Mouse (Mus musculus) left cerebral cortex, postnatal 25 days (tissue): ENCODE measurements at regions not wholly inside any gene's neighbourhood (a gene's known extent, or its start where the extent isn't known, plus 50 kb on each side); places are given as distances from the start of the nearest gene placed in this dataset.
"Not testable (repeated sequence)": the region's sequence is repeated elsewhere in the genome, so short reads cannot be mapped to it uniquely, and the experiment has no call there.

Experiments used
- DNase-seq, 2 experiments: peaks; one replicate each; pipeline ENCODE4 v3.0.0; 2022; ENCODE audit warnings: low spot score in 2 of 2, mixed read lengths in 1 of 2
- intact Hi-C: fragments of 180-260 bp; cut with DNase I; formaldehyde crosslinking; loops from one replicate; pipeline ENCODE4 v1.15.1; 2025

DNA sequence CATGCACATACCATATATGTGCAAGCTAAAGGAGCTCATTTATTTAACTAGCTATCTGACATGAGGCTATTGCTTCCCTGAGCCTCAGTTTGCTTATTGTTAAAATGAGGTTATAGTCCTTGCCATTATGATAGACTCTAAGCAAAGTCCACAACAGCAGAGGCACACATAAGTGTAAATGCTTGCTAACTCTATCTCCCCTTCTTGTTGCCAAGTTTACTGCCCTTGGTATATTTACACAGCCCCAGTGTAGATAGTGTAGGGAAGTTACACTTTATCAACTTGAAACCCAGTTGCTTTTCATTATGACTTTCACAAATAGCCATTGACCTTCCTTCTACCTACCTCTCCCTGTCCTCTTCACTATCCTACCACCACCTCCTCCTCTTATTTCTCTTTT, 782.6 kb upstream of the Agtr1b start:
- intact Hi-C loops: no loop called here
- no peak for DNase-seq

DNA sequence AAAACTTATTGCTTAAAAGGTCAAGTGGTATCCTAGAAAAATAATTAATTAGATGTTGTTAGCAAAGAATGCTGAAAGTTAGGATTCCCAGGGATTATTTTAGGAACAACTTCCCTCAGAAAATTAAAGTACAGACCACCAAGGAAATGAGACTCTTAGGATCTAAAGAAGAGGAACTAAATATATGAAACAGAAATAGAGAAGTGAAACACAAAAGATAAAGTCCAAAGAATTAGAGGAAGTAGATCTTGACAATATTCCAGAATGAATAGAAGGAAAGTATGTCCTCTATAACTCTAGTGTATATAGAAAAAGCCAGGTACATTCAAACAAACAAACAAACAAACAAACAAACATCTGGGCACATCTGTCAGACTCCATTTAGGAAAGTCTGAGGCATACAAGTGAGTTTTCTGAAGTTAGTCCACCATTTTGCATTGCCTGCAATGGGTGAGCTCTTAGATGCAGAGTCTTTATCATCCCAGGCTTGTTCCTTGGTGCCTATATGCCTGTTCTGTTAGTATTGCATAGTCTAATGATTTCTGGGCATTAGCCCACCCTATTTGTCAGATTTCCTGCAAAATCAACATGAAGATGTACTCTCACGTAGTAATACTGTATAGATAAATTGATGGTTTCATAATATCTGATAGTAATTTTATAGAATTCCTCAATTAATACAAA, 762.0 kb upstream of the Agtr1b start:
- intact Hi-C loops: no loop called here
- DNase-seq: no peak

DNA sequence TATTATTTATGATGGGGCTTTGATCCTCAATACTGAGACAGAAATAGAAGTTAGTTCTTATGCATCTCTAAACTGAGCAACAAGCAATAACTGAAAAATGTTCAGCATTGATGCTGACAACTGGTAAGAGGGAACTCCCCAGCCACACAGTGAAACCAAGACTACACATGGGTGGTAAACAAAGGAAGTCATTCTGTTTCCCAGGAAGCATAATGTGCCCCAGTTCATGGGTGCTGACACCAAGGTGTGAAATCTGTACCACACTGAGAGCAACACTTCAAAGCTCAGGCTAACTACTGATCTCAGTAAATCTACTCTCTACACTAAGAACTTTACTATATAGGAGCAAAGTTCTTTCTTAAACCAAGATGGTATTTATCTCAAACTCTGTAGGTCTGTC, 759.2 kb upstream of the Agtr1b start:
- intact Hi-C loops: no loop called here

DNA sequence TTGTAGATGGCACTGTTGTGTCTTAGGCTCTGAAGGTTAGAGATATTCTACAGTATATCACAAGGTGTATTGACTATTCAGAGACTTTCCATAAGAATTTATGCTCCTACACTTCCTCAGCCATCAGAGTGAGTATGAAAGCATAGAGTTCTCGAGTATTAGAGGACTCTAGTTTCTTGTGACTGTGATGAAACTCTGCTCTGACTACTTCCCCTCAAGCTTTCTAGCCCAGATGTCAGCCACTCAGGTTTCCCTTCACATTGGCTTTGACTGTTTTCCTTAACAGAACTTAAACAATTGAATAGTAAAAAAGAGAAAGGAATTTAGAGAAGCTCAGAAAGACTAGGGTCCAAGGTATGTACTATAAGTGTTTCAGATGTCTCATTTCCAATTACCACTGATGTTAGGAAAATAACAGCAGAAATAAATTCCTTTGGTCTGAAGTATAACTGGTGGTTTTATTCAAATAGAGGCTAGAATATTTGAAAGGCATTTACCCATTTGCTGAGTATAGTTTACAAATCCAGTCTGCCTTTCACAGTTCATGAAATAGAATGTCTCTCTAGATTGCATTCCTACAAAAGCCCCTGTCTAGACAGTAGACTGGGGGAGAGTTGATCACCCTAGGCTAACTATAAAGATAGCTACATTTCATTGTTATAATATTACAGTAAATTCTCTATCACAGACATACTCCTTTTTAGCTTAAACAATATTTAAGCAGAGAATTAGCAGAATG, 751.4 kb upstream of the Agtr1b start:
- intact Hi-C loops: no loop called here
- DNase-seq: no peak

More for the DNA sequence above, 759.2 kb upstream of the Agtr1b start:
- no peak for DNase-seq

DNA sequence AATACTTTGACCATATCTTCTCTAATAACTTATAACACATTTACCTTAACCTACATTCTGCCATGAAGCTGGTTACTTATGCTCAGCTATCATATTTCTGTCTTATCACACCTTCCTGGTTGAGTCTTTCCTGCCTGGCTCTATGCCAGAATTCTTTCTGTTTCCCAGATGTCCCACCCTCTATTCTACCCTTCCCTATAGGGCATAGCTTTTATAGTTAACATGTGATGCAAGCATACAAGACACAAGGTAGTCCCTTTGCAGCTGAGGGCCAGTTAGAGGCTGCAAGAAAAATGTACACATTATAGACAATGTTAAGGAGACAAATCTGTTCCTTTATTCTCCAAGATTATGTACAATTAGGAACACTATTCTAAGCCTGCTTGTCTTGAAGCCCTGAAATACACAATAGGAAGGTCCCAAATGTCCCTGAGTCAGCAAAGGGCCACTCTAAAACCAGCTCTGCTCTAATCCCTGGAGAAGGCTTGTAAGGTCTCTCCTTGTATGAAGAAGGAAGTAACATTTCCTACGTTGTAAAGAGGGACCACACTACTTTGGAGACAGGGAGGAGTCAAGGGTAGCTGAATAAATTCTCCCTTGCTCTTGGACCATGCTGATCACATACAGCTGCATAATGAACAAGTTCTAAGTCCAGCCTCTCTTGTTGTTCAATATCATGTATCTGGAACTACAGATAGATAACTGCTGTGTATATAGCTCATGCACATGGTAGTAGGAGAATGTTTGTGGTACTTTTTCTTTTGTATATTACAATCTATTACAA, 745.0 kb upstream of the Agtr1b start:
- no peak for DNase-seq
- intact Hi-C loops: no loop called here

DNA sequence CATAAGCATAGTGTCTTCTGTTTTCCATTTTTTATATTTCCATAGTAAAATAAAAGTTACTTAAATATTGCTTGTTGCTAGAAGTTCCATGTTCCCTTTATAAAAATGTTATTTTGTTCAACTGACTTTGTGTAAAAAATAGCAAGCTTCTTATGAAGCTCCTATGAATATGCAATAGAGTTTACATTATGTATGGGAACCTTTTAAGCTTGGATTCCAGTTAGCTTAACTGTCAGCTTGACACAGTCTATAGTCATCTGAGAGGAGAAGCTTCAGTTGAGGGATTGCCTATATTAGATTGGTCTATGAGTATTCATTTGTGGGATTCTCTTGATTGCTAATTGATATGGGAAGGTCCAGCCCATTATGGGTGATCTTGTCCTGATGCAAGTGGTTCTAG, 723.2 kb upstream of the Agtr1b start:
- intact Hi-C loops: loop anchor here (5.0 kb wide), 1 partner anchor 198 kb away; no protein-coding TSS in a partner anchor

DNA sequence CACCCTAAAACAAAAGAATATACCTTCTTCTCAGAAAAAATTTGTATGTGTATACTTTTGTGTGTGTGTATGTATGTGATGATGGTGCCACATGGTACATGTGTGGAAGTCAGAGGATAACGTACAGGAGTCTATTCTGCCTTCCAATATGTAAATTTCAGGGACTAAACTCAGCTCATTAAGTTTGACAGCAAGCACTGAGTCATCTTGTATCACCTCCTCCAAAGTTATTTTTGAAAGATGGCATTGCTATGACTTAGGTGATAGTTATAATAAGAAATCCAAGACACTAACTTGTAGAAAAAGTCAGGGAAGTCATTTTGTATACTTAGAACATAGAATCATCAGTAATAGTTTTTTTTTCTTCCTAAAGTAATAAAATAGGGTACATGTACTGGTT, 719.4 kb upstream of the Agtr1b start:
- peak in 1 of 2 experiments; percentile 54 for DNase-seq
- intact Hi-C loops: no loop called here

More for the DNA sequence above, 723.2 kb upstream of the Agtr1b start:
- peak in 1 of 2 experiments; percentile 30 for DNase-seq

DNA sequence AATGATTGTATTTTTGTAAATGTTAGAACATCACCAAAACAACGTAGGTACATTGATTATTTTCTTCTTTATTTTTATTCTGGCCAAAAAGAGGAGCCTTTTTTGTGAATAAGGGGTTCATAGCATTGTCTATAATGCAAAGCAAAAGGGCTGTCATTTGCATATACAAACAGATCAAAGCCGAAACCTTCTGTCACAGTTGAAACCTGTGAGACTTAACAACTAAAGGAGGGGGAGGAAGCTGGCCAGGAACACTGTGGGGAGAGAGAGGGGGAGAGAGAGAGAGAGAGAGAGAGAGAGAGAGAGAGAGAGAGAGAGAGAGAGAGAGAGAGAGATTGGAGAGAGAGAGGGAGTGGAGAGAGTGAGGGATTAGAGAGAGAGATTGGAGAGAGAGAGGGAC, 710.6 kb upstream of the Agtr1b start:
- intact Hi-C loops: no loop called here
- DNase-seq: no peak

DNA sequence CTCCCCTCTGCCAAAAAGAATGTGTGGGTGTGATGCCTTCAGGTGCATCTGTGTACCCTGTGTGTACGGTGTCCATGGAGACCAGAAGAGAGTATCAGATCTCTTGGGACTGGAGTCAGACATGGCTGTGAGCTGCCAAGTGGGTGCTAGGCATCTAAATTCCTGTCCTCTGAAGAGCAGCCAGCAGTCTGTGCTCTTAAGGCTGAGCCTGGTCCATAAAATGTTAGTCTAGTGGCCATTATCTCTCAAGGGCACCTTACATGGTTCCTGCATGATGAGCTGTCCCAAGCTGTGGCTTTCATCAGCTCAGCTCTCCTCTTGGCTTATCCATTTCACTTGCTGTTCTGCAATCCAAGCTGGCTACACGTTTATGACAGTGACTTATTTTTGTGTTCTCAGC, 686.4 kb upstream of the Agtr1b start:
- DNase-seq, intact Hi-C loops: not testable (repeated sequence)

DNA sequence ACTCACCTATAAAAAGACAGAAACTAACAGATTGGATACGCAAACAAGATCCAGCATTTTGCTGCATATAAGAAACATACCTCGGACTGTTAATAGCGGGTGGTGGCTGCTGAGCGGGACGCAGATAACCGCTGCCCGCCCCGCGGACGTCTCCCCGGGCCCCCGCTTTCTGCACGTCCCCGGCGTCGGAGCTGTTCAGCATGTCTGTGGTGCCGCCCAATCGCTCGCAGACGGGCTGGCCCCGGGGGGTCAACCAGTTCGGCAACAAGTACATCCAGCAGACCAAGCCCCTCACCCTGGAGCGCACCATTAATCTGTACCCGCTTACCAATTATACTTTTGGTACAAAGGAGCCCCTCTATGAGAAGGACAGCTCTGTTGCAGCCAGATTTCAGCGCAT, 682.4 kb upstream of the Agtr1b start:
- DNase-seq, intact Hi-C loops: not testable (repeated sequence)

DNA sequence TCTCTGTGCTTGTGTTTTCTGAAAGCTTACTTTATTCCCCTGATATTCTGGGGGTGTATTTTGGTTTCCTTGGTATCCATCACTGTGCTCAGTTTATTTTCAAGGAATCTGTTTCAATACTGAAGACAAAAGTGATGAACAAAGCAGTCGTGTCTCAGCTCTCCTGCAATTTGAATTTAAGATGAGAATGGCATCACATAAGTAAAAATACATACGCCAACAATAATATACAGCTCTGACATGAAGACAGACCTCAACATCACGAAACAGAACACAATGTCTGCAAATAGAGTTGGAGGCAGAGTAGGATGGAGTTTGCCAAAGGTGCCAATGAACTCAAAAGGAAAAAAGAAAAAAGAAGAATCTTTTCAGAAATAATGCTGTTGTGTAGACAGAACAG, 679.0 kb upstream of the Agtr1b start:
- peak in 1 of 2 experiments; percentile 85 for DNase-seq
- intact Hi-C loops: no loop called here

DNA sequence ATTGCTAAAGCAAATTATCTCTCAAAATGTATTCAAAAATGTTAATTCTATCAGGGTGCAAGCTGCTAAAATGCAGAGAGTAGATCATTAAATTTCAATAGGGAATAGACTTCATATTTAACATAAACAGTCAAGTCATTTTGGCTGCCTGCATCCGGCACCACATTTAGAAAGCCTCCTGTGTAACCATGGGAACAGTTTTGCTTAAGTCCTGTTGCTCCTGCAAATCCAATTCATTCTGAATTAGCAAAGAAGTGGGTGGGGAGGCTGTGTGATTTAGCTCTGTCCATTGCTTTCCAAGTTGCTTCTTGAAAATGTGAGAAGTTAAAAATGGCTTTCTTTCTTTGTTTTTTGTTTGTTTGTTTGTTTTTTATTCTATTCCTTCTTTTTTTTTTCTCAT, 658.9 kb upstream of the Agtr1b start:
- intact Hi-C loops: loop anchor here (10.0 kb wide), 2 partner anchors 291 to 539 kb away; no protein-coding TSS in a partner anchor
- DNase-seq: peak; percentile 51 to 92

DNA sequence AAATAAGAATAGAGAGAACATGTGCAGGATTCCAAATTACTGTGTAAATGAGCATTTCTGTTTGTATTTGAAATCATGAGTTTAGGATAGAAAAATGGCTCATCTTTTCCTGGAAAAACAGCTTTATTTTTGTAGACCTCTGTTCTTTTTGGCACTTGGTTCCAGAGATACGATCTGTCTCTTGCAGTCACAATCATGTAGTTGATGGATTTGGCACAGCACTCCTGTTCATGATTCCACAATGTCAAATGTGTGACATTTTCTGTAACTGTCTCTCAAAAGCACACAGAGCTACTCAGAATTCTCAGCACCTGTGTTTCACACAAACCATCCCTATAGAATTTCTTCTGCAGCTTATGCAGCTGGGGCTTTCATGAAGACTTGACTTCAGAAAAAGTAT, 654.0 kb upstream of the Agtr1b start:
- peak in 1 of 2 experiments; percentile 57 for DNase-seq
- intact Hi-C loops: loop anchor here (5.0 to 10.0 kb wide), 4 partner anchors 199 to 544 kb away; no protein-coding TSS in a partner anchor

DNA sequence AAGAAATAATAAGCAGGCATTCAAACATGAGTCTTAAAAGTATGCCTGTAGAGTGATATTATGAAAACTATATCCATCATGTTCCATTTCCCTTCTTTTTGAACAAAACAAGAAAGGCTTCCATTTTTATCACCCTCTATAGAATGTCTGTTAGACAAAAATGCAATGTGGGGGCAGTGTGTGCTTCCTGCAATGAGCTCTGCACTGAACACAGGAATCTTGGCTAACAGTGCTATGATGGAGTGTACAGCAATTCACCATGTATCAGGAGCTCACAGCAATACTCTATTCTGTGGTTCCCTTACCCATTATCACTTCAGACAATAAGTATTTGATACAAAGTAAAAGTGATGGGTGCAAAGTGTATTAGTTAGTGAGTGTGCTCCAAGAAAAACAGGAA, 653.3 kb upstream of the Agtr1b start:
- intact Hi-C loops: loop anchor here (5.0 to 10.0 kb wide), 4 partner anchors 198 to 545 kb away; no protein-coding TSS in a partner anchor
- DNase-seq: peak in 1 of 2 experiments; percentile 67

DNA sequence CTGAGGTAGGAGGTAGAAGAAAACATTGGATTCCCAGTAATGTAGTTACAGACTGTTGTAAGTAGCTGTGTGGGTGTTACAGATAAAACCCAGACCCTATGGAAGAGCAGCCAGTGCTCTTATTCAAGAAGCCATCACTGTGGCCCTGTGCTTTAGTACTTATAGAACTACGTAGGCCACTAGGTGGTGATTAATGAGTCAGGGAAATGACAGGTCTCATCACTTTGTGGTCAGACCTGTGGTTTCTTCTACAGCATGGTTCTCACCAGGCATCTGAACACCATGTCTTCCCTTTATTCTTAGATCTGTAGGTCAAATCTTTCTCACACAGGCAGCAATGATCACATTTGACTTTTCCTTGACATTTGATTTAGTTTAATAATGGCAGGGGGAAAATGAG, 642.7 kb upstream of the Agtr1b start:
- DNase-seq: no peak
- intact Hi-C loops: no loop called here

DNA sequence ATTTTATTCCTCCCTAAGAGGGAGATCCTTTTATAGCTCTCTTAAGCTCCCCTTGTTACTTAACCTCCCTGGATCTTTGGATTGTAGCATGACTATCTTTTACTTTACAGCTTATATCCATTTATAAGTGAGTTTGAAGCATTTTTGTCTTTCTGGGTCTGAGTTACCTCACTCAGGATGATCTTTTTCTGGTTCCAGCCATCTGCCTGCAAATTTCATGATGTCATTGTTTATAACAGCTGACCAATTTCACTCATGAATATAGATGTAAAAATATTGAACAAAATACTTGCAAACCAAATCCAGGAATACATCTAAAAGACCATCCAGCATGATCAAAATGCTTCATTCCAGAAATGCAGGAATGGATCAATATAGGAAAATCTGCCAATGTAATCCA, 631.3 kb upstream of the Agtr1b start:
- peak in 1 of 2 experiments; percentile 72 for DNase-seq
- intact Hi-C loops: no loop called here

DNA sequence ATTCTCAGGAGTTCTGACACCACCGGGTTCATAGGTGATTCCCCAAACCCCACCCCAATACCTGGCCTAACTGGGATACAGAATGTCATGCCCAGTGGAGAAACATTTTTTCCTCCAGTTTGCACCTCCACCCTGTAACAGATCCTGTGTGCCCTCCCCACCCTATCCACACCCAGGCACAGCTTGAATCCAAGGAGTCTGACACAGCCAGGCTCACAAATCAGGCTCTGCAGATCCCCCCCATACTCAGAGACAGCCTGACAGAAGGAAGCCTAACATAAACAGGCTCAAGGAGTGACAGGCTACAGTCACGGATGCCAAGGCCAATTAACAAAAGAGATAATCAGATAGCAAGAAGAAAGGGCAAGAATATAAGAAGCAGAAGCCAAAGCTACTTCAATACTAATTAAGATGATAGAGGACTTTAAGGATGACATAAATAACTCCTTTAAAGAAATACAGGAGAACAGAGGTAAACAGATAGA, 622.6 kb upstream of the Agtr1b start:
- no peak for DNase-seq
- intact Hi-C loops: no loop called here

DNA sequence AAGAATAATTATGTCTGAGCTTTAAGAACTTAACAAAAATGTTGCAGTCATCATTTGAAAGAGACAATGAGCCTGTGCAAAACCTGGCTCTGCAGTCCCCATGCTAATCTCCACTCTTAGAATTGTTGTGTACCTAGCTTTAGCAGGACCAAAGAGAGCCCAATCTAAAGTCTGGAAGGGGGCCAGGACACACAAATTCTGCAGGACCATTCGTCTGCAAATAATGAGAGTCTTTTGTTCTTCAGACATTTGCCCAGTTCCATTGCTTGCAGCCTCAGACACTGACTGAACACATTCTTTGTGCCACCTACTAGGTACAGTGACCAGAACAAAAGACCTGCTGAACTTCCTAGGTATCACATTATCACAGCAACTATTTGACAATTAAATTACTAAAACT, 620.0 kb upstream of the Agtr1b start:
- intact Hi-C loops: no loop called here
- peak in 1 of 2 experiments; percentile 16 for DNase-seq

DNA sequence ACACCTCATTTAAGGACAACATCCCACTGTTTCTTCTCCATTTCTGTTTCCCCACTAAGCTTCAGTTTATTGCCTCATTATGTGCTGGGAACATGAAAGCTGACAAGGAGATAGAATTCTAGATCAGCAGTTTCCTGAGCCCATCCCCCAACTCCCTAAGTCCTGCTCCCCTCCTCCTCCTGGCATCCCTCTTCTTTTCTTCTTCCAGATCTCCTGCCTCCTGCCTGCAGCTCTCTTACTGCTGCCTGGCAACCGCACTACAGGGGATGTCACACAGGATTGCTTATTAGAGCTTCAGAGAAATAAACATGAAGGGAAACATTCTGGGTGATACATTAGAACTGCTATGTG, 619.4 kb upstream of the Agtr1b start:
- DNase-seq: peak in 1 of 2 experiments; percentile 22
- intact Hi-C loops: no loop called here
